Mouse (Mus musculus): ENCODE measurements around the gene Rmnd5a. TPM values are rescaled to one million over a fixed set of nuclear protein-coding genes. Genes with fewer than 3 reads are reported as not detected.

Gene Rmnd5a
- total RNA-seq, 1 experiment from 2014 or later, result 50.1 TPM

DNA sequence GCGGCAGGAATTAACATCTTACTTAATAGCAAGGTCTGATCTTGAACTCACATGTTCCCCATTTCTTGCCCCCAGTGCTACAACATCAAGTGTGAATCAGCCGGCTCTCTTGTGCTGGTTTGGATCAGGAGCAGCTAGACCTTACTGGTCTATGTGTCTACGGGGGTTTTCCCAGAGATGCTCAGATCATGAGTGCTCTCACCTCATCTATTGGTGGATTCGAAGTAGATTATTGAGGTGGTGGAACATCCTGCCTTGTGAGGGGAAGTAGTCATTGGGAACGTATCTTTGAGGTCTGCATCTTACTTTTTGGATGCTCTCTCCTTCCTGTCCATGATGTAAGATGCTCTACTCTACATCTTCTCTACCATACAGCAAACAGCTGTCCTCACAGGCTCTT lies 58.8 kb downstream of the Rmnd5a start:
- no peak for ATAC-seq (replicated peaks; ENCODE audit: insufficient number of reproducible peaks, low FRiP score, low TSS enrichment, poor library complexity, severe bottlenecking)

DNA sequence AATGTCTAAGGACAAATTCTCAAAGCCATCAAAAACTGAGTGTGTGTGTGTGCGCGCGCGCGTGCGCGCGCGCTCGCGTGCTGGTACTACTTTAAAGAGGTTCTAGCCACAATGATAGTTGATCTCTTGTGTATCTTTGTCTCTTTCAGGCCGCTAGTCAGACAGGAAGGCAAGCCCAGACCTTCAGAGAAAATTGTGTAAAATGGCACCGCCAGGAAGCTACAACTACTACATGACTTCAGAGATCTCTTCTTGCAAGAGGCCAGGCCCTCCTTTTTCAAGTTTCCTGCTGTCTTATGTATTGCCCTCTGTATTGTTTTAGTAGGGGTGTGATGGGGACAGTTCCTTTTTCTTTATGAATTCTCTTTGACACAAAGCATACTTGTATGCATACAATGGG lies 63.7 kb downstream of the Rmnd5a start:
- ATAC-seq (replicated peaks; ENCODE audit: insufficient number of reproducible peaks, low FRiP score, low TSS enrichment, poor library complexity, severe bottlenecking), result no peak

DNA sequence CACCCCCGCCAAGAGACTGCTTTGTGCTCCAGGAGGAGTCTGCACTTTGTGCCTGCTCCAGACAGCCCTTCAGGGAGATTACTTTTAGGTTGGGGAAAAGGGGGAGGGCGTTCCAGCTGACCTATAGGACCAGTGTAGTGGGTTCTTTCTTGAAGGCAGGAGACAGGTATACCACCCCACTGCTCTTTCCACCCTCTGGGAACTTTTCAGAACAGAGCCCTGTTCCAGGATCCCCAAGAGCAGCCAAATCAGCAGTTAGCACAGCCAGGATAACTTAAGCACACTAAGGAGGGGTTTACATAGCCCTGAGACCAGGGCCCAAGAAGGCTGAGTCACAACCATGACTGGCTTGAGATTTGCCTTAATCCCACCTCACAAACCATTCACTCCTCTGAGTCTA lies 65.5 kb downstream of the Rmnd5a start:
- no peak for ATAC-seq (replicated peaks; ENCODE audit: insufficient number of reproducible peaks, low FRiP score, low TSS enrichment, poor library complexity, severe bottlenecking)

DNA sequence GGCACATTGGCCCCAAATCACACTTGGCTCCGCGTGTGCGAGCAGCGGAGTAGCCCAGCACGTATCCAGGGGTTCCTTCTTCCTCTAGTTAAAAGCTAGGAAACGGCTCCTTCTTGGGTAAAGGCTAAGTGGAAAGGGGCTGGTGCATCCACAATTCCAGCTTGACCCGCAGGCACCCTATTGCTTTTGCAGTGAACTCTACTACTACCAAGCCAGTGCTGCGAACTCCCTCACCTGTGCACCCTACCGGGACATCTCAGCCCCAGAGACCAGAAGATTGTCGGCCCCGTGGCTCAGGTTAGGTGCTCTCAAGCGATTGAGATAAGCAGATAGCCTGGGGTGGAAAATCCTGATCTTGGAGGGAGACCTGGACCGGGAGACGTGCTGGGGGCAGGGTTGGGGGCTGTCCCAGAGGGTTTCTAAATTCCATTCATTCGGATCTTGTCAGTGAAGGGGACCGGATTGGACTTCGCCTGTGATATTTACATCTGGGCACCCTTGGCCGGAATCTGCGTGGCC lies 66.1 kb downstream of the Rmnd5a start:
- ATAC-seq (replicated peaks; ENCODE audit: insufficient number of reproducible peaks, low FRiP score, low TSS enrichment, poor library complexity, severe bottlenecking), result no peak

DNA sequence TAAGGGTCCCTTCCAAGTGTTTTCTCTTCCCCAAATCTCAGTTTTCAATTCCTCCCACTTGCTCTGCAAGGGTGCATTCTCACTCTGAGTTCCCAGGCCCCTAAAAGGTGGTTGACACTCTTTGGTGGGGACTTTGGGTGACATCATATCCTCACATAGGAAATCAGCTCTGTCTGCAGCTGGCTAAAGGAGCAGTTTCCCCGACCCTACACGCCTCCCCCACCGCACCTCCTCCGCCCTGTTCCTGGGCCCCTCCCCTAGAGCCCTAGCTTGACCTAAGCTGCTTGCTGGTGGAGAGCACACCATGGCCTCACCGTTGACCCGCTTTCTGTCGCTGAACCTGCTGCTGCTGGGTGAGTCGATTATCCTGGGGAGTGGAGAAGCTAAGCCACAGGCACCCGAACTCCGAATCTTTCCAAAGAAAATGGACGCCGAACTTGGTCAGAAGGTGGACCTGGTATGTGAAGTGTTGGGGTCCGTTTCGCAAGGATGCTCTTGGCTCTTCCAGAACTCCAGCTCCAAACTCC lies 67.1 kb downstream of the Rmnd5a start, which contains the start of gene Cd8a:
Gene Cd8a, plus strand, starts transcription at position 179 of the 527 bp plus-strand sequence.
- ATAC-seq (replicated peaks; ENCODE audit: insufficient number of reproducible peaks, low FRiP score, low TSS enrichment, poor library complexity, severe bottlenecking), result no peak

DNA sequence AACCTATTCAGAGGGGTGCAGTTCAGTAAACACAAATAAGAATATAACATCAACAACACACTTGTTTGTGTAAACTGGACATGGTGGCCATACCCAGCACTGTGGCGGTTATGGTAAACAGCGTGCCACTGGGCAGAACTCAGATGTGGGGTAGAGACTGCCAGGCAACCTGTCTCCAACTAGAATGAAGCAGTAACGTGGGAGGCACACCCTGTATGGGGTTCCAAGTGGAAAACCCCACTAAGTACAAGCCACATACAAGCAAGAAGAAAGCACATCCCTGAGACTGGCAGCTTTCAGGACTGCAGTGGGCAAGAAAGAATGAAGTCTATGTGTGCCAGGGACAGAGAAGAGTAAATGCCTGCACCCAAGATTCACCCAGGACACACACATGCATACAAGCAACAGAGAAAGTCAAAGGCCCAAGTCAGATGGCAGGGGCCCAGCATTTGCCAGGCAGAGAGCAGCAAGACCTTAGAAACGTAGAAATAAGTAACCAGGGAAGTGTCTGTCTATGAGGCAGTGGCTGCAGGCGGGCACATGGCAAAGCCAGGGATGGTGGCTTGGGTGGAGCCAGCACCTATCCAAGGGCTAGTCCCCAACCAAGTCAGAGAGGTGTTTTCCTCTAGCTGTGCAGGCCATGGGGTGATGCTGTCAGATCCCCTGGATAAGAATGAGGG lies 68.3 kb downstream of the Rmnd5a start:
- ATAC-seq (replicated peaks; ENCODE audit: insufficient number of reproducible peaks, low FRiP score, low TSS enrichment, poor library complexity, severe bottlenecking), result no peak

GRCm38 (mm10) chr6:71371085-71371605 lies 69.3 kb downstream of the Rmnd5a start:
- ATAC-seq (replicated peaks; ENCODE audit: insufficient number of reproducible peaks, low FRiP score, low TSS enrichment, poor library complexity, severe bottlenecking), result no peak

DNA sequence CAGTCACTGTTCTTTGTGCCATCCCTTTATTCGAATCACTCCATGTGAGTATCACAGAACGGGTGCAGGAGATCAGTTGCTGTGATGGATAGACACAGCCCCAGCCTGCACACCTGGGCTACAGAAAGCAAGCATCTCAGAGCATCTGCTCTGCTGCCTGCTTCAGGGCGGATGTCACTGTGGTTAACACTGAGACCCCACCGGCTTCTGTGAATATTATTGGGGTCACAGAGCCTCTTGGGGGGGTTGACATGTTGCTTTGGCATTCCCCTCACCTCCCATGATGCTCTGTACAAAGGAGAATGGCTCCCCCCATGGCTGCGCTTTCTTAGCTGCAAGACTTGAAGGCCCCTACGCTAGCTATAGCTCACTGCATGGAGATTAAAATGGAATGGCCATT lies 71.0 kb downstream of the Rmnd5a start:
- ATAC-seq (replicated peaks; ENCODE audit: insufficient number of reproducible peaks, low FRiP score, low TSS enrichment, poor library complexity, severe bottlenecking), result no peak

DNA sequence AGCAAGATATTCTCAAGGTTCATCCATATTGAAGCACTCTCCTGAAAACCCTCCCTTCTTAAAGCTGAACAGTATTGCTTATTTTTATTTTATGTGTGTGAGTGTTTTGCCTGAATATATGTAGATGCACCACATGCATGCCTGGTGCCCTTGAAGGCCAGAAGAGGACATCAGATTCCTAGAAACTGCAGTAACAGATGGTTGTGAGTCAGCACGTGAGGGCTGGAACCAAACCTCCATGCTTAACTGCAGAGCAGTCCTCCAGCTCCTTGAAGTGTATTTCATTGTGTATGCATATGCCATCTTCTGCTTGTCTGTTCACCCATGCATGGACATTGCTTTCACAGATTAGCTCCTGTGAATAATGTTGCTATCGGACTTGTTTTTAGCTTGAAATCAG lies 76.4 kb downstream of the Rmnd5a start:
- no peak for ATAC-seq (replicated peaks; ENCODE audit: insufficient number of reproducible peaks, low FRiP score, low TSS enrichment, poor library complexity, severe bottlenecking)

DNA sequence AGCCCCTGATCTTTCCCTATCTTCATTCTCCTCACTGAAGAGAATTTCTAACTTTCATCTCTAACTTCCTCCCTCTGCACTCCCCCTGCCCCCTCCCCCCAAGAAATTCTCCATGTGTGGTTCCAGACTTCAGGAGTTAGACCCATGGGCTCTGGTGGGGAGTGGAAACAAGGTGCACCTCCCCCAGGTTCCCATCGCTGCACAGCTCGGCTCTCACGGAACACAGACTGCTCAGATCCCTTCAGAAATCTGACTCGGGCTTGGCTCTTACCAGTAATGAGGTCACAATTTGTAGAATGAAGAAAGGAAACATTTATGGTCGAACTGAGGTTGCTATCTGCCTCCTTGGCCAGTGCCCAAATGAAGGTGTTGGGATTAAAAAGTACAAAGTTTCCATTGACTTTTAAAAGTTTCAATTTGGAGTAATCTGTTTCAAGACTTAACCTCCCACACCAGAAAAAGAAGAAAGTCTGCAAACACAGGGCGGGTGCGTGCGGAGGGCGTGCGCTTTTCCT lies 79.2 kb downstream of the Rmnd5a start:
- no peak for ATAC-seq (replicated peaks; ENCODE audit: insufficient number of reproducible peaks, low FRiP score, low TSS enrichment, poor library complexity, severe bottlenecking)

GRCm38 (mm10) chr6:71360751-71361150 lies 79.7 kb downstream of the Rmnd5a start:
- no peak for ATAC-seq (replicated peaks; ENCODE audit: insufficient number of reproducible peaks, low FRiP score, low TSS enrichment, poor library complexity, severe bottlenecking)

DNA sequence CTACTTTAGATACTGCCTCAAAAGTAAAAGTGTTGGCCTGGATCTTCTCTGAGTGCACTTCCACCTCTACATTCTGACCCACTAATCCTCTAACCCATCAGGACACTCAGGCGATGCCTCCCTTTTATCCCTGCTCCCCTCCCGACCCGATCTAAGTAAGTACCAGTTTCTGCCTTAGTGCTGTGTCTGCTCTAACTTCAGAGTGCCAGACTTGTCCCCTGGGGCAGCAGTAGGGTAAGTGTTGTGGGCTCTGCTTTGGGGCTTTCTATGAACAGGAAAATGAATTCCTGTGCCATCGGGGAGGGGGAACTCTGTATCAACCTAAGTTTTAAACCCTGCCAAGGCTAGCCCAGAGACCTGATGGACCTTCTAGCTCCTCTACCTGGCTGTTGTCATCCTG lies 80.2 kb downstream of the Rmnd5a start:
- ATAC-seq (replicated peaks; ENCODE audit: insufficient number of reproducible peaks, low FRiP score, low TSS enrichment, poor library complexity, severe bottlenecking), result no peak

DNA sequence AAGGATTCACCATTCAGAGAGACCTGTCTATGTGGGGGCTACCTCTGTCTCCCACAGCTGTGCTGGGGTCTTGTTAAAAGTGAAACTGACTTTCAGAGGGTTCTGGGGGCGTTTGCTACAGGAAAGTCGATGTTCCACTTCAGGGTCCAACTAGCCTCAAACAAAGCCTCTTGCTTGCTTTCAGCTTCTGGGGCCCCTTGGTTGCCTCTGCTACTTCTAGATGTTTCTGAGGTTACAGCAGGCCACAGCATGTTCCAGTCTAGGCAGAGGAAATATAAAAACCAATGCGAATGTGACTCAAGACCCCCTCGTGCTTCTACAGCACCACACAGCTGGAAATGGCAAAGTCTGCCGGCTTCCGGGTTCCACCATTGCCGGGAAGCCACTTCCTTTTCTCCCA lies 82.9 kb downstream of the Rmnd5a start:
- ATAC-seq (replicated peaks; ENCODE audit: insufficient number of reproducible peaks, low FRiP score, low TSS enrichment, poor library complexity, severe bottlenecking), result no peak

DNA sequence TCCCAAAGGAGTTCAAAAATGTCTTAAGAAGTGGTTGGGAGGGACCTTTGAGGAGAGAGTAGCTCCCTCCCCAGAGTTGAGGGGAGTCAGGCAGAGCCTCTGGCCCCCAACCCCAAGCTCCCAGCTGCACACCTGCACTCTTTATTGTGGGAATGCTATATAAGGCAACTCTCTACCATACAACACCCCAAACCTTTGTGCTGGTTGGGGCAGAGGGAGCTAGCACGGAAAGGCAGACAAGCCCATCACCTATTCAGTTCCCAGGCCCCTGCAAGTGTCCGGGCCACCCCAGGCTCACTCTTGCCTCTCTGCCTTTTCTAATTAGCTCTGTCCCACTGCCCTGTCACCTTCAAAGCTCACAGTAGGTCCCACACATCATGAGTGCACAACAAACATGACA lies 86.7 kb downstream of the Rmnd5a start:
- no peak for ATAC-seq (replicated peaks; ENCODE audit: insufficient number of reproducible peaks, low FRiP score, low TSS enrichment, poor library complexity, severe bottlenecking)

DNA sequence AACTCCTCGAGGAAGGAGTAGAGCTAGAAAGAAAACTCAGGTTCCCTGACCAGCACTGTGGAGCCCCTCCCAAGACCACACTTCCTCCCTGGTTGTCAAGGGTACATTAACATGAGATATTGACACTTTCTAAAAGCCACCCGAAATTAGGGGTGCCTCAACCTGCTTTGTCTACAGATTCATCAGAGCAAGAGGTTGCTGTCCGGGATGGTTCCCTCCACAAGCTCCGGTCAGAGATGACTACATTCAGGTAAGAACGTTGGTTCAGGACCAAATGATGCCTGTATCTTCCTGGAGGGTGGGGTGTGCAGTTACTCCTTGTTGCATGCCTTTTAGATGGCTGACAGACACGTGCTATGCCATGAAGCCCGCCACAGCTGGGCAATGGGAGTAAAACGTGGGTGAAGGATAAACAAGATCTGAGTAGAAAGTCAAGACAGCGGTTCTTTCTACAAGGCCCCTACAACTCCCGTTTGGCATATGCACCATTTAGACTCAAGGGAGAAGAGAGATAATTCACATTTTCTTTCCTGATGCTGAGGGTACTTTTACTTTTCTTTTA lies 87.5 kb downstream of the Rmnd5a start:
- no peak for ATAC-seq (replicated peaks; ENCODE audit: insufficient number of reproducible peaks, low FRiP score, low TSS enrichment, poor library complexity, severe bottlenecking)

DNA sequence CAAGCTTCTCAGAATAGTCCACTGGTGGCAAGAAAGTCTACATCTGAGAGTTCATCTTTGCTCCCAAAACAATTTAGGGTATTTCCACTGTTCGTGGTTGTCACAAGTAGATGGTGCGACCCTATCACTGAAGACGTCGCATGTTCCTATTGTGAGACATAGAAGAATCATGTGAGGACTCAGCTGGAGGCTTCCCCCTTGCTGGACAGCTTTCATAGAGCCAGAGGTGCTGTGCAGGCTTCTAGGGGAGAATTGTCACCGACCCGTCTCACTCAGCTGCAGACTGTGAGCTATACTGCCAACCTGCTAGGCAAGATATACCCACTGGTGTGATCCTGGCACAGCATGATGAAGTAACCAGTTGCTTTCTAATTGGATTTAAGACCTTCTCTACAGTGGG lies 88.2 kb downstream of the Rmnd5a start:
- no peak for ATAC-seq (replicated peaks; ENCODE audit: insufficient number of reproducible peaks, low FRiP score, low TSS enrichment, poor library complexity, severe bottlenecking)

GRCm38 (mm10) chr6:71351201-71351600 lies 89.2 kb downstream of the Rmnd5a start:
- ATAC-seq (replicated peaks; ENCODE audit: insufficient number of reproducible peaks, low FRiP score, low TSS enrichment, poor library complexity, severe bottlenecking), result no peak

- no peak for ATAC-seq (replicated peaks; ENCODE audit: insufficient number of reproducible peaks, low FRiP score, low TSS enrichment, poor library complexity, severe bottlenecking)
Observed at GRCm38 (mm10) chr6:71348006-71348405, 92.4 kb downstream of the Rmnd5a start.

DNA sequence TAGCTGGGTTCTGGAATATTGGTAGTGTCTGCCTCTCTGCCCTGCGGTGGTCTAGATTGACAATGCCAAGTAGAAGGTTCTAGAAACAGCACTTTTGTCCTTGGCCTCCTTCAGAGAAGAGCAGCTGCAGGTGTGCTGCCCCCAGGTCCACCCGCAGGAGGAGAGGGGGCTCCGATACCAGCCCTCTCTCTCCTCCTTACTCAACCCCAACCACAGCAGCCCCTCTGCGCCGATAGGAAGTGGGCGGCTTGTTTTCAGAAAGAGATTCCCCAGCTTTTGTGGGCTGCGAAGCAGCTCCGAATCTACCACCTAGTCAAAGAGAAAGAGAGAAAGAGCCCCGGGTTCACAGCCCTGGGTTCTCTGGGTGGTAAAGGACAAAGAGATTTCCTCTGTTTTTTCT lies 99.3 kb downstream of the Rmnd5a start:
- no peak for ATAC-seq (replicated peaks; ENCODE audit: insufficient number of reproducible peaks, low FRiP score, low TSS enrichment, poor library complexity, severe bottlenecking)

DNA sequence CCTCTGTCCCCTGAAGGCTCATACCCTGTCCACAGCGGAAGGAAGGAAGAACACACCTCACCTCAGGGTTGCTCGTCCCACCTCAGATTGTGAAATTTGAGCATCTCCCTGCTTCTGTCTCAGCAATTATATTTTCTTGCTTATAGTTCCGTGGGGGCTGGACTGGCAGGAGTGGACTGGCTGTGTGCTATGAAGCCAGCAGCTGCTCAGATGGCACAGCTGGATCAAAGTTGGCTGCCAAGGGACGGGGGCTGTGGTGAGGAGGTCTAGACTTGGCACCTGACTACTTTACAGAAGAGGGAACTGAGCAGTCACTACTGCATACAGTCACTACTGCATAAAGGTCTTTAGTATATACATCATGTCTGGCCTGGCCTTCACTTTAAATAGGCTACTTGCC lies 101.1 kb downstream of the Rmnd5a start:
- no peak for ATAC-seq (replicated peaks; ENCODE audit: insufficient number of reproducible peaks, low FRiP score, low TSS enrichment, poor library complexity, severe bottlenecking)
